Mouse (Mus musculus): Measurements from ENCODE around the gene Phka2.

The Phka2 gene

GRCm38 (mm10) chrX:160502048-160503041 lies at the start of gene Phka2:
Gene Phka2, plus strand, starts transcription at chrX:160502166.
- DNase-seq (ENCODE audit: extremely low spot score, low spot score) = peak; percentile 74

GRCm38 (mm10) chrX:160455686-160456085 lies 46.3 kb upstream of the Phka2 start:
- DNase-seq (ENCODE audit: extremely low spot score, low spot score) = no peak

GRCm38 (mm10) chrX:160471257-160471786 lies 30.6 kb upstream of the Phka2 start:
- DNase-seq (ENCODE audit: extremely low spot score, low spot score) = no peak

GRCm38 (mm10) chrX:160489784-160490183 lies 12.2 kb upstream of the Phka2 start:
- no peak for DNase-seq (ENCODE audit: extremely low spot score, low spot score)

- DNase-seq (ENCODE audit: extremely low spot score, low spot score) = no peak
Measured at GRCm38 (mm10) chrX:160494333-160494732, 7.6 kb upstream of the Phka2 start.

- no peak for DNase-seq (ENCODE audit: extremely low spot score, low spot score)
Measured at GRCm38 (mm10) chrX:160494921-160495320, 7.0 kb upstream of the Phka2 start.

- DNase-seq (ENCODE audit: extremely low spot score, low spot score) = no peak
Measured at GRCm38 (mm10) chrX:160496473-160496872, 5.5 kb upstream of the Phka2 start.

- no peak for DNase-seq (ENCODE audit: extremely low spot score, low spot score)
Measured at GRCm38 (mm10) chrX:160501095-160501494, 871 bp upstream of the Phka2 start.

- DNase-seq (ENCODE audit: extremely low spot score, low spot score) = no peak
Measured at GRCm38 (mm10) chrX:160501687-160502047, 299 bp upstream of the Phka2 start.

- DNase-seq (ENCODE audit: extremely low spot score, low spot score) = no peak
Measured at GRCm38 (mm10) chrX:160509046-160509445, 7.1 kb downstream of the Phka2 start.

- no peak for DNase-seq (ENCODE audit: extremely low spot score, low spot score)
Measured at GRCm38 (mm10) chrX:160510197-160510596, 8.2 kb downstream of the Phka2 start.

GRCm38 (mm10) chrX:160516027-160516426 lies 14.1 kb downstream of the Phka2 start:
- no peak for DNase-seq (ENCODE audit: extremely low spot score, low spot score)

GRCm38 (mm10) chrX:160542772-160543171 lies 40.8 kb downstream of the Phka2 start:
- no peak for DNase-seq (ENCODE audit: extremely low spot score, low spot score)

GRCm38 (mm10) chrX:160548875-160549274 lies 46.9 kb downstream of the Phka2 start:
- DNase-seq (ENCODE audit: extremely low spot score, low spot score) = no peak

- no peak for DNase-seq (ENCODE audit: extremely low spot score, low spot score)
Measured at GRCm38 (mm10) chrX:160552066-160552465, 50.1 kb downstream of the Phka2 start.

GRCm38 (mm10) chrX:160583589-160583988 lies 81.6 kb downstream of the Phka2 start:
- no peak for DNase-seq (ENCODE audit: extremely low spot score, low spot score)

GRCm38 (mm10) chrX:160584148-160584838 lies 82.3 kb downstream of the Phka2 start:
- no peak for DNase-seq (ENCODE audit: extremely low spot score, low spot score)

GRCm38 (mm10) chrX:160585110-160585509 lies 83.1 kb downstream of the Phka2 start:
- DNase-seq (ENCODE audit: extremely low spot score, low spot score) = no peak

- DNase-seq (ENCODE audit: extremely low spot score, low spot score) = no peak
Measured at GRCm38 (mm10) chrX:160588523-160588922, 86.6 kb downstream of the Phka2 start.

GRCm38 (mm10) chrX:160590147-160590546 lies 88.2 kb downstream of the Phka2 start:
- no peak for DNase-seq (ENCODE audit: extremely low spot score, low spot score)

- DNase-seq (ENCODE audit: extremely low spot score, low spot score) = no peak
Measured at GRCm38 (mm10) chrX:160592933-160593332, 91.0 kb downstream of the Phka2 start.

GRCm38 (mm10) chrX:160598055-160598454 lies 96.1 kb downstream of the Phka2 start:
- DNase-seq (ENCODE audit: extremely low spot score, low spot score) = no peak
